Mouse (Mus musculus) monocyte, adult 5-6 weeks (primary cell): ENCODE measurements at regions not wholly inside any gene's neighbourhood (a gene's known extent, or its start where the extent isn't known, plus 50 kb on each side); places are given as distances from the start of the nearest gene placed in this dataset.
A peak's percentile ranks its signal among the peaks of the same experiment; 100 is the strongest.

ENCODE experiments used
- ATAC-seq: fragments of 153-309, 156-312 bp; replicated peaks from 2 replicates; pipeline ENCODE4 v1.8.0; 2017; ENCODE audit warnings: mild to moderate bottlenecking; ENCODE audit not compliant: low TSS enrichment, insufficient number of reproducible peaks, severe bottlenecking, poor library complexity, low FRiP score

DNA sequence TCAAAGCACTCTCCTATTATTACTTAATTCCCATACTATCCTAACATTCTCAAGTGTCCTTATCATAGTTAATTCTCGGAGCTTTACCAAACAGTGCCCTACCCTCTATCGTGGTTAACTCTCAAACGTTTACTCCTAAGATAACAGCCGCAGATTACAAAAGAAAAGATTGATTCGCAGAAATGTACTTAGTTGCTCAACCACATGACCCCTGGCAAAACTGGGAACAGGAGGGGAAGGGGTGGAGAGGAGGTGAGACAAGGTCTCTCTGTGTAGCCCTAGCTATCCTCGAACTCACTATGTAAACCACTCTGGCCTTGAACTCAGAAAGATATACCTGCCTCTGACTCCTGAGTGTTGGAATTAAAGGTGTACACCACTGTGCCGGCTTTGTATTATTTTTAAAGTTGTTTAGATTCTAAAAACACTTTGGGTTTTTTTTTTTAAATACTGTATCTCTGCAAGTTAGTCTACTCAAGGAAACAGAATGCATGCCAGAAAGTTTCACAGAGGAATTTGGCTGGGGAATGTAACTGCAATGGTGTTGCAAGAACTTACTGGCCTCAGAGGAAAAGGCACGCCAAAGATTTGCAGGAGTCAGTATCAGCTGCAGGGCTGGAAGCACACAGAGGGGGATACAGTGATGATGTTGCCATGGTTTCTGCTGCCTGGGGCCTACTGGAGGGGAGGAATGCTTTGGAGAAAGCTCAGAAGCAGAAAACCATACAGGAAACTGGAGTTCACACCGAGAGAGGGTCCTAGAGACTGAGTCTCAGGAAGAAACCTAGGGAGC, 273.0 kb downstream of the Basp1 start:
- no peak for ATAC-seq

DNA sequence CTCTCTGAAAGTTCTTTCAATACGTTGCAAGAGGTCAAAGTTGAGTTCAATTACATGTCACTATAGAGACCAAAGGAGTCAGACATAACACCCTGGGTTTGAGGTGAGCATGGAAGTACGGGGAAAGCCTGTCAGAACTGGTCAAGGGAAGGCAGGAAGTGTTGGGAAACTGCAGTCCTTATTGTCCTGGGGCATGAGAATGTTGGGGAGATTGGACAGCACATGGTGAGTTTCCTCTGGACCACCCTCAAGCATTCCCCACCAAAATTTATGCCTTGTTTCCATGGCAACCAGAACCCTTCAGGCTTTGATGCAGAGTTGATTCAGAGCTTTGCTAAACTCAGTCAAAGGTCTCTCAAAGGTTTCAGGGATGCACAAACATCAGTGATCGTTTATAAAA, 276.5 kb downstream of the Basp1 start:
- no peak for ATAC-seq

DNA sequence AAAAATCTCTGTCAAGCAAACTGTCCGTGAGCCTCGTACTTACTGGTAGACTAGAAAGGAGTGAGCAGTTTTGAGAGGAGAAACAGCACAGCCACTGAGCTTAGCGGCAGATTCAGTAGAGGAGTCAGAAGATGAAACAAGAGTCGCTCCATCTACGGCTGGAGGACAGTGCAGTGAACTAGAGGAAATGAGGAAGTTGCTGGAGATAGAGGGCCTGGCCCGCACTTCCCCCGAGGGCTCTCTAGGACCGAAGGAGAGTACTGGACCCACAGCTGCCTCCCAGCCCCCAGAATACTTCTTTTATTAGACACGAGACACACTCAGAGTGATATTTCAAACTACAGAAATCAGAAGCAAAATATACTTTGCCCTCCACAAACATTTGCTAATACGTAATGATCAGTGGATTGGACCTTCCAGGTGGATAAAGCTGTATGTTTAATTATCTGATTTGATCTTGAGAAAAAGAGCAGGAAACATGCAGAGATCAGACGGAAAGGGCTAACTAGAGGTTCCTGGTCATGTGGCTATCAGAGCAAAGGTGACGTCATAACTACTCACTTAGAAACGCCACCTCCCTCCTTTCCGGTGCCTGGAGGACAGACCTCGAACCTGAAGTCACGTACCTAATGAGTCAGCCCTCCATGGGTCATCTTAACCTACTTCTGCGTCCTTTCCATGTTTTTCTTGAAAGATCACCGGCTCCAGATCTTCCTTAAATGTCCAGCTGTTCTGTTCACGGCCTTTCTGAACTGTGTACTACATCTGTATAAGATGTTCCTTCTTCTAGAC, 277.9 kb downstream of the Basp1 start:
- no peak for ATAC-seq

DNA sequence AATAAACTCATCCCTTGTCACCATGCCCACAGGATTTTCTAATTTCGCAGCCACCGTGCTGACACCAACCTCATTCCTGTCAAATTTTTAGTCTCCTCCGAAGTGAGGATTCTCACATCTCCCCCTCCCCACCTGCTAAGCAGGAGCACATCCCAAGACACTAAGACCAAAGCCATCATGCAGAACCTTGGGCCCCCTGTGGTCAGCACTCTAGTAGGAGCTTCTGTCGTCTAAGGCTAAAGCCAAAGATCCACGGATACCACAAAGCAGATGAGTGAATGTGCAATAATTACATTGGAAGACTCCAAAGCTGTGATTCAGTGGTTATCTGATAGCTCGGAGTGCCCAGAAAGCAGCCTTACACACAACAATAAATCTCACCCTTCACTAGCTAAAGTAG, 283.5 kb downstream of the Basp1 start:
- no peak for ATAC-seq

DNA sequence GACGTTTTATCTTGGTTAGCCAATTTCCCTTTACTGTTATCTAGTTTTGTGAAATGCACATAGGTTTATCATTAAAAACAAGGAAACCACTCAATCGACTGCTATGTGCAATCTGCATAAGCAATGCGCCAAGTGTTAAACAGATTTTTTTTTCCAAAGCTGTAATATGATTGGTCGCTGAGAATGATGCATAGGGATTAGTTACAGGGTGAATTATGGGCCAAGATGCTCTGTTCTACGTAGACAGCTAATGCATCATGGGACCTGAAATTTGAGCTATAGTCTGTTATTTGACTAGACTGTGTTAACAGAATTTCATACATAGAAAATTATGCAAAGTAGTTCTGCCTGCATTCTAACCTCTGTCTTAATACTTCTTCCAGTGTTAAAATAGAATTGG, 284.0 kb downstream of the Basp1 start:
- no peak for ATAC-seq

DNA sequence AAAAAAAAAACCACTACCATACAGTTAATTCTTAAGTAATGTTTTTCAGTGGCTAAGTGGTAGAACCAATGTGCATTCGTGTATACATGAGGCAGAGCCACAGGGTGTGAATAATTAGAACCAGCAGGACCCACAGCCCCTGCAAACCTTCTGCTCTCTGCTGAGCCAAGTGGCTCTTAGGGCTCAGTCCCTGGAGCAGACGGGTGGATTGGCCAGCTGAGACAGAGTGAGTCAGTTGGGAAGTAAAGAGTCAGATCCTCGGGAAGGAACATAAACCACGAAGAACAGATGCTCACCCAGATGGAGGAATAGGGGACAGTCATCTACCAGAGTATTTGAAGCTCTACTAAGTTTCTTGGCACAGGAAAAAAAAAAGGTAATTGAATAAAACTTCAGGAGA, 293.1 kb downstream of the Basp1 start:
- no peak for ATAC-seq

DNA sequence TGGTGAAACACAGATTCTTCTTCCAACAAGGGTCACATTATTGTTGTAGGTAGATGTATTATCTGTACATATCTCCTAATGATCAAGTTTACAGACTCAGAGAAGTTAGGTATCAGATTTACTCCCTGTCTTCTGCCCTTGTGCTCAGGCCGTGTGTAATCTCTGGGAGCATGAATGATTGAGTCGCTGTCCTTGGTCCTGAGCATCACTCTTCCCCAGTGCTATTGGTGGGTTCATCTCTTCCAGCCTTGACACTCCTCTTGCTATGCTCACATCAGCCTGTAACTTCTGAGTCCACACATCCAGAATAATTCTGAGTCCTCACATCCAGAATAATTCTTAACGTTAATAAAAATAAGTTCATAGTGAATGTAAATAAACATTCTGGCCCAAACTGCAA, 295.6 kb downstream of the Basp1 start:
- no peak for ATAC-seq

DNA sequence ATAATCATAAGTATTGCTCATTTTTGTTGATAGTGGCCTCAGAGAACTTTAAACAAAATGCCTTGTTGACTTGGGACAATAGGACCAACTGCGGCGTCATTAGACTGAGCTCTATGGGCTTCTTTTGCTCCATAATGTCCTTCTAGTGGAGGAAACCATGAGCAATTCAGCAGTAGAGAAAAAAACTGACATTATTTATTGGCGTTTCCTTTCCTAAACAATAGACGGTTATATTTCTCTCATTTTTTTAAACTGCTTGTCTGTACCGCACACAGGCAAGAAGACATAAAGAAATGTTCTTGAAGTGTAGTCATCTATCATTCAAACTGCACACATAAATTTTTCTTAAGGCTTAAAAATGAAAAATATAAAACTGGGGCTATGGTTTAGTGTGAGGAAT, 310.8 kb downstream of the Basp1 start:
- ATAC-seq: no peak

DNA sequence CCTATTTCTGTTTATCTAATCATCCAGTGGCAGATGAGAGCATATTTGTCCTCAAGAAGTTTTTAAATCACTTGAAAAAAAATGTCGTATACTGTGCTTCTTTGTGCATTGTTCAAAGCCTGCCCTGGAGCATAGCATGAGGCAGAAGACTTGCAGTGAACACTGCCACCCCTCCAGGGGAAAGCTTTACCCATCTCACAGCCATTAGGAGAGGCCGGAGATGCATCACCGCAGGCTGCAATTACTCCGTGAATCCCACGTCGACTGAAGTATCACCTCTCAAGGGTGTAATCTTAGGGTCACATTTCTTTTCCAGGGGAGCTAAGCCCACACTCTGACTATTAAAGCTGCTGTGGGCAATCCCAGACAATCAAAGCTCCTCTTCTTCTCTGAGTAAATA, 319.8 kb downstream of the Basp1 start:
- no peak for ATAC-seq

DNA sequence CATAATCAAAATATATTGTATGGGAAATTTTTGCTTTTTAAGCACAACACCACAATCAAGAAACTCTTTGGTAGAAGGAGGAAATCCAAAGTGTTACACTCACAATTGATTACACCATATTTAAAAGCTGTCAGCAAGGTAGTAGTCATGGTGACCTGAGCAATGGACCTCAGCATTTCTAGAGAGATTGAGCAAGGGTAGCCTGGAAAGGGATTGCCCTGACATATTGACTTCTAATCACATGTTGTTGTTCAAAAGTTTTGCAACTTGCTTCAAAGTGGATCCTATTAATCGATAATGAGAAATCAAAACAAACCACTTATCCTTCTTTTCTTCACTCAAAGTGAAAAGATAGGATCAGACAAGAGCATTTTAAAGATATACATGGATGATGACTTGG, 343.9 kb downstream of the Basp1 start:
- ATAC-seq: no peak

DNA sequence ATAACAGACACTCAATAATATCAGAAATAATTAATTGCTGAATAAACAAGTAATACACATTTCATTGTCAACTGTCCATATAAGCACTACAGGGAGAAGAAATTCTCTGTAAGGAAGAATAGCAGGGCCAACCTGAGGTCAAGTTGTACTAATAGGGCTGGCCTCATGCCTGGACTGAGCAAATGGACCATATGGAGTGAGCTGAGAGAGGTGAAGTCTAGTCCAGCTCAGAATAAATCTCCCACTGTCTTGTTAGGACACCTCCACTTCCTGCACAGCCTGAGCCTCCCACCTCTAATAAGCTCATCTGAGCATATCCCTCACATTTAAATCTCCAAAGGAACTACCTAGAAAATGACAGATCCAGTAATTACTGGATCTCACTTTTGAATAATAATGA, 354.2 kb downstream of the Basp1 start:
- ATAC-seq: no peak

DNA sequence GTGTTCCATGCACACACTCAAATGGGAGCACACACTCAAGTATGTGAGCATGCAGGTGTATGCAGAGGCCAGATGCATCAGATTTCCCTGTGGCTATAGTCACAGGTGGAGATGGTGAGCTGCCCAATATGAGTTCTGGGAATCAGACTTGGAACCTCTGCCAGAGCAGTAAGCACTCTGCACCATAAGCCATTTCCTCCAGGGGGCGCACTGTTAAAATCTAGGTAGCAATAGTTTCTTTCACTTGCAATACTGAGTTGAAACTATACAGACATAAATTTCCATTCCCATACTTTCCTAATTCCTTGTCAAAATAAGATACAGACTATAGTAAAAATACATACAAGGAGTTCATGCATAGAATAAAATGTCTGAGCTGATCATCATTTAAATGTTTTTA, 365.7 kb downstream of the Basp1 start:
- 0 out of 2 replicates have a peak, but pooled peaks have one; percentile 40 for ATAC-seq

DNA sequence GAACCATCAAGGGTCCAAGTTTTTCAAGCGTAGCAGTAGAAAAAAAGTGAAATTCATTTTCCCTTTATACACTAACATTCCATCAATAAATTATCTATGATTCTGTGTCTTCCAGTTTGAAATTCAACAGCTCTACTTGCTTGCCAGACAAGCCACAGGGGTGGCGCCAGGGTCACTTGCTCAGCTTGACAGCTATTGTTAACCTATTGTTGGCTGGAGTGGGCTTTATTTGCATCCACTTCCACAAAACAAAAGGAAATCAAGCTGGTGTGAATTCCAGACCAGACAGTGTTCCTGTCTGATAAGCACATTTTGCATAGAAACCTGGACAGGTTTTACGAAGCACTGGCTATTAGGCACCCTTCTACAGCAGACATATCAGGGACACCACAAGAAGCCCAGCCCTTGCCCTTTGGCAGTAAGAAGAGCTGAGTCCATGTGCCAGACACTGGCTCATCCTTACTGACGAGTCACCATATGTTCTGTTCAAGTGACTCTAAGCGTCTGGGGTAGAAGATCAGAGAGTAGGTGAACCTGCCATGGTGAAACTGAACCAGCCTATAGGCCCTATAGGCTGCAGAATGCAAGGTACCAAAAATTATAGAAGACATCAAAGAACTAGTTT, 366.9 kb downstream of the Basp1 start:
- ATAC-seq: no peak

DNA sequence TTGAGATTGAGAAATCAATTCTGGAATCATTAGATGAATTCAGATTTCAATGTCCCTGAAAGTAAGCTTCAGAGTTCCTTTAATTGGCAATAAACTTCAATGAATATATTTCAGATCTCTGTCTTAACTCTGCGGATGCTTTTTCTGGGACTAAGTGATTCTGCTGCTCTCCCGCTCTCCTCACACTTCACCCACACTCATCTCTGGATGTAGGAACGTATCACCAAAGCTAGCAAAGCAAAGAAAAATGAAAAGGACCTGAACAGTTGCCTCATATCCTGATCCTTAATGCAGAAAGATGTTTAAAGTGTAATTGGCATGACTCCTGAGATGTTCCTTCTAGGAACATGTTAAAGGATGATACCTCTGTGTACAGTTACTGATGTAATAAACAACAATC, 377.3 kb downstream of the Basp1 start:
- no peak for ATAC-seq

DNA sequence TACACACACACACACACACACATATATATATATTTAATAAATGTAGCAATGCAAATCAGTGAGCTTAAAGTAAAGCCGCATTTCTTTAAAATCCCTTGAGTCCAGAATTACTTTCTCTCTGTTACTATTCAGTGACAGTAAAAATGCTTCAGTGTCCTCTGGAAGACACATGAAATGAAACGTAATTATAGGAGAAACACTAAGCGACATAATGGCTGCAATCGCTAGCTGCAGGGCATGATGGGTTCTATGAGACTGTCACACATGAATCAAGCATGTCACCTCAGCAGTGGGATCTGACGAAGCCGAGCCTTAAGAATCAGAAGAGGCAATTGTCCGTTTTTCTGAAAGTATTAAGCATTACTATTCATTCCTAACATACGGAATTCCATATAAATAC, 385.7 kb downstream of the Basp1 start:
- ATAC-seq: no peak

DNA sequence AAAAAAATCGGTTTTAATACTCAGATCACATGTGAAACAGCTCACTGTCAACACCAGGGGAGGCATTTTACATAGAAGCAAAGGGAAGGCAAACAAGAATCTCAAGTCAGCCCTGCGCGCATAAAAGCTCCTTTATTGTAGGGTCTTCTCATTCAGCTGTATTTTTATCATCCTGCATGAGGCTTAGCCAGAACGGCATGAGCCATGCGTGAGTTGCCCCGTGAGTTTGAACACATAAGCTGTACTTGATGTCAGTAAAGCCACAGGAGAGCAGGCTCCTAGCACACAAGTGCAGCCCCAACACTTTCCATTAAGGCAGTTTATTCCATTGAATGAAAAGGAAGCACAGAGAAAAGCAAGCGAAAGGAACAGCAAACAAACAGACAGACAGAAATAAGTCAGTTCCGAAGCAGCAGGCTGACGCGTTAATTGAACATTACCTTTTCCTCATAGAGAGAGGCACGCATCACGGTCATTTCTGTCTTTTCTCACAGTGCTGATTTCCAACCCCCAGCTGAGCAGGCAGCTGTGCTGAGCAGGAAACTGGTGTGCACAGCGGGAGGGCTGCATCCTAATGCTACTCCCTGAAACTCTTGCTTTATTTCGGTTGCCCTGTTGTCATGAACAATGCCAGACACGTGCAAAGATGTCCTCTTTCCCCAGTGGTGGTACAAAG, 386.6 kb downstream of the Basp1 start:
- ATAC-seq: no peak

DNA sequence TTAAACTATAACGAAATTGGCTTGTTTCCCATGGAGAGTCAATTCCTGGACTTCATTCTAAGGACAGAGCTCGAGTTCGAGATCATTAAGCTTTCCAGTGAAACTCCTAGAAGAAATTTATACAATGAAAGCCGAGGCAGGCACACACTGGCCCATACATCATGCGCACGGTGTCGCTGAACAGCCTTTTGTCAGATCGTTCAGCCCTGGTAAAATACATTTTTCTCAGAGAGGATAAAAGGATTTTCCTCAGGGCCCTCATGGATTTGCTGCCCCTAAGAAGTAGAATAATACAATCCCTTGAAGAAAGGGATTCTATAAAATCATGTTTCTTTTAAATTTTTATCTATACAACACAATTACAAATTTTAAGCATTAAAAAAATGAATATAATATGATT, 387.2 kb downstream of the Basp1 start:
- ATAC-seq: no peak

DNA sequence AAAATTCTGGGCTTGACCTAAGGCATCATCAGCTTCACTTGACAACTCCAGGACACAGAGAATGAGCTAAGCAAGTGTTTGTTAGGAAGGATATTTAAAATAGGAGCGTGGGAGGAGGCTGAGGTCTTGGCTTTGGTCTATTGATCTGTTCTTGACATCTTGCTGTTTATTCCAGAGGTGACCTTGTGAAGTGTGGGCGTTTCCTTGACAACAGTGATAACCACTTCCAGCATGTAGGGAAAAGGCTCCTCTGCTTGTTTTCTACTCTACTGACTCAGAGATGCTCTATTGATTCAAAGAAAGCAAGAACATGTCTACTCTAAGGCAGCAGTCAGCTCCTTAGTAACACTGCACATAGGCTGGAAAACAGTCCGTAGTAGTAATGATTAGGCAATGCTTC, 392.6 kb downstream of the Basp1 start:
- no peak for ATAC-seq

DNA sequence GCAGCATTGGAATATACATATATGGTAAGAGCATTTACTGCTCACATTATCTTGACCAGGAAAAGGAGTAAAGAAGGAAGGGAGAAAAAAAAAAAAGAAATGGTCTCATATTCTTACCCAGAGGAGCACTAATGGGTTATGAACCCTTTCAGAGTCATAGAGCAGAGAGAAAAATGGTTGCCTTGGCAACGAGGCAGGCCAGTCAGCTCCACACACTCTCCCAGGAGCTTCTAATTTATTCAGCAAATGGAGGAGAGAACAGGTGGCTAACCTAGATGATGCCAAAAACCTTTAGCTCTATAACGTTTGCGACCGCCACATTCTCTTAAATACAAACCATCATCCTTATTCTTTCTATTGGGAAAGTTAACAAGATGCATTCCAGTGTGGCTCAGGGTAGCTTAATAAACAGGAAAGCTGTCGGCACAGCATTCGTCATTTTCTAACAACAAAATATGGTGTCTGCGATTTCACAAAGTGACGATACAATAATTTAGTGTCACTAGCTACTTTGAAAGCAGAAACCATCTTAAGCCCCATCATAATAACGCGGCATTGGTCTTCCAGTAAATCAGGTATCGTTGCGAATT, 394.1 kb downstream of the Basp1 start:
- ATAC-seq: no peak
